Mouse (Mus musculus) splenic B cell, adult 2 months (primary cell): Measurements from ENCODE around the gene Fam19a5.

ENCODE experiments used
- DNase-seq: peaks from one replicate; pipeline ENCODE4 v3.0.0-alpha.2; 2011; ENCODE audit warnings: low read depth, low spot score
- H3K27me3 ChIP-seq: 2 replicates; pipeline ENCODE4 v1.6.1; 2012; ENCODE audit warnings: mild to moderate bottlenecking, low read length, moderate library complexity, mixed read lengths; ENCODE audit not compliant: control insufficient read depth, poor library complexity, insufficient read depth, severe bottlenecking
- H3K36me3 ChIP-seq: 2 replicates; pipeline ENCODE4 v1.6.1; 2012; ENCODE audit warnings: mild to moderate bottlenecking, low read length, moderate library complexity, mixed read lengths; ENCODE audit not compliant: control insufficient read depth, poor library complexity, insufficient read depth, severe bottlenecking

Fam19a5 gene

GRCm38 (mm10) chr15:87623966-87624609 lies 80.0 kb downstream of the Fam19a5 start:
- Histone ChIP-seq H3K36me3 (no peaks in the 10 kb centered on the region), H3K27me3 (no peaks in the 10 kb centered on the region; the same call in 1 of the 2 replicates)
- DNase-seq, result no peak

DNA sequence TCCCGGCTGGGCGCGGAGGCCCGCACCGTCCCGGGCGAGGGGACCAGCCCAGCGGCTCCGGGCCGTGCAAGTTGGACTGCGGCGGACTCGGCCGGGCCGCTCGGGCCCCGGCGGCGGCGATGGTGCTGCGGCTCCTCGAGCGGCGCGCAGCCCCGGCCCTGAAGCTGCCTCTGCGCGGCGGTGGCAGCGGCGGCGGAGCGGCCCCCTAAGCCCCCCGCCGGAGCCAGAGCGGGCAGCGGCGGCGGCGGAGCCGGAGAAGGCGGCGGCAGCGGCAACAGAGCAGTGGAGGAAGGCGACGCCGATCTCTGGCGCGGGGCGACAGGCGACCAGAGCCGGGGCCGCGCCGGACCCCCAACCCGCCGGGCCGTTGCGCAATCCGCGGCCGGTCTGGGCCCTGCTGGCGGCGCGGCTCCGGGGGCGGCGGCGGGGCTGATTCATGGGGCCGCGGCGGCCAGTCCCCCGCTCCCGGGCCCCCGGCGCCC lies 80.6 kb downstream of the Fam19a5 start:
- no peak for DNase-seq
- Histone ChIP-seq H3K27me3 (no peaks in the 10 kb centered on the region; the same call in 1 of the 2 replicates), H3K36me3 (no peaks in the 10 kb centered on the region)

GRCm38 (mm10) chr15:87625236-87626023 lies 81.3 kb downstream of the Fam19a5 start:
- H3K36me3 ChIP-seq, result no peaks in the 10 kb centered on the region
- no peaks in the 10 kb centered on the region; the same call in 1 of the 2 replicates for H3K27me3 ChIP-seq
- DNase-seq, result no peak

DNA sequence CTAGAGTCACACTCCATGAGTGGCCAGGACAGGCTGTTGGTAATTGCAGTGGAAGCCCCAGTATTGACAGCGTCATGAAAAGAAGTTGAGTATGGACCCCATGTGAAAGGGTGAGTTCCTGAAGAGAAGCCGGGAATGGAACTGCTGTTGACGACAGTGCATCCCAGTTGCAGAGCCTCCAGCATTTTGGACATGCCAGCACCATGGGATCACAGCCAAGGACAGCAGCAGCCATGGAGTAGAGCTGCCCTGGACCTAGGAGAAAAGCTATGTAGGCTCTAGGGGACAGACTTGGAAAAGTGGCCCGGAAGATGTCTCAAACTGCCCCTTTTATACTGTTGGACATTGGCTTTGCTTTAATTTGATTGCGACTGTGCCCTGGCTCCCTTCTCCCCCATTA lies 91.2 kb downstream of the Fam19a5 start:
- Histone ChIP-seq H3K36me3 (no peaks in the 10 kb centered on the region), H3K27me3 (no peaks in the 10 kb centered on the region)
- DNase-seq, result no peak

- Histone ChIP-seq H3K27me3 (no peaks in the 10 kb centered on the region), H3K36me3 (no peaks in the 10 kb centered on the region)
- no peak for DNase-seq
These were observed 92.3 kb downstream of the Fam19a5 start for GRCm38 (mm10) chr15:87636407-87636806.

- no peaks in the 10 kb centered on the region for H3K27me3 ChIP-seq
- no peak for DNase-seq
- H3K36me3 ChIP-seq, result no peaks in the 10 kb centered on the region
These were observed 93.1 kb downstream of the Fam19a5 start for GRCm38 (mm10) chr15:87637234-87637633.

GRCm38 (mm10) chr15:87638270-87638669 lies 94.2 kb downstream of the Fam19a5 start:
- DNase-seq, result no peak
- Histone ChIP-seq H3K36me3 (no peaks in the 10 kb centered on the region), H3K27me3 (no peaks in the 10 kb centered on the region)

DNA sequence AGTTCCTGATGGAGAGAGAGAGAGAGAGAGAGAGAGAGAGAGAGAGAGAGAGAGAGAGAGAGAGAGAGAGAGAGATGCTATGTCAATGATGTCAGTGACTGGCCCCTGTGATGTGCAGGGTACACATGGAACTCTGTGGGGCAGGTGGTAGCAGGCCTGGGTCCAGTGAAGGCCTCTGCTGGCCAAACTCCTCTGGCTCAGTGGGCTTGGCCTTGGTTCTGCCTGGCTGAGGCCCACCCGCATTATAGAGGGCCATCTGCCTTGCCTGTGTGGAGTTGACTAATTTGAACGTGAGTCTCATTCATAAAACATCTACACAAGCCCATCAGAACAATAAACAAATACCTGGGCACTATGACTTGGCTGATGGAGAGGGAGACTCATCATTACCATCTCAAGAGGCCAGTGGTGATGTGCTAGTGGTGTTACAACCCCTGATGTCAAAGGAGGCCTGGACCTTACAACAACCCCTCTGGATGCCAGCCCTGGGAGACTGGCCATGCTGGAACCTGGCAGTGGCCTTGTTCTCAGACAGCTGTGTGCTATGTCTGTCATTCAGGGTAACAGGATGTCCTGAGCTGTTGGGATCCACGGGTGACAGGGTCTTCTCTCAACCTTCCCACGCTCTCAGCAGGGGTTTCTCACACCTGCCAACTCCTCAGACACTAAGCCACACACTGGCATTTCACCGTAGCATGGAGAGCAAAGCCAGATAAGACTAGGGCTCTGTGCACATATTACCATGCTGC lies 102.4 kb downstream of the Fam19a5 start:
- no peaks in the 10 kb centered on the region for H3K27me3 ChIP-seq
- DNase-seq, result no peak
- no peaks in the 10 kb centered on the region for H3K36me3 ChIP-seq

DNA sequence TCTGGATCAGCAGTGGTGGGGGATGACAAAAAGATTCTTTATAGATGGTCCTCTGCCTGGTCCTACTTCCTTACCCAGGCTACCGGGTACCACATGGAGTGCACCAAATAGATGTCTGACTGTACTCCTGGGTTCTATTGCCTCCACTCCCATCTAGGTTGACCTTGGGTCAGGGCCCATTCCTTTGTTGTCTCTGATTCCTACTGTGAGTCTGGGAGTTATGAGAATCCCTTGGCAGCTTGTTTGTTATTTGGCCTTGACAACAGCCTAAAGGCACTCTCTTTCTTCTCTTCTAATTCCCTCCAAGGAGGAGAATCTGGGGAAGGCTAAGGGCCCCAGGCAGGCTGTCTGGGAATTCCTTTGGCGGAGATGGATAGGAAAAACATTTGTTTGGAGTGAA lies 105.6 kb downstream of the Fam19a5 start:
- Histone ChIP-seq H3K36me3 (no peaks in the 10 kb centered on the region), H3K27me3 (no peaks in the 10 kb centered on the region)
- no peak for DNase-seq

DNA sequence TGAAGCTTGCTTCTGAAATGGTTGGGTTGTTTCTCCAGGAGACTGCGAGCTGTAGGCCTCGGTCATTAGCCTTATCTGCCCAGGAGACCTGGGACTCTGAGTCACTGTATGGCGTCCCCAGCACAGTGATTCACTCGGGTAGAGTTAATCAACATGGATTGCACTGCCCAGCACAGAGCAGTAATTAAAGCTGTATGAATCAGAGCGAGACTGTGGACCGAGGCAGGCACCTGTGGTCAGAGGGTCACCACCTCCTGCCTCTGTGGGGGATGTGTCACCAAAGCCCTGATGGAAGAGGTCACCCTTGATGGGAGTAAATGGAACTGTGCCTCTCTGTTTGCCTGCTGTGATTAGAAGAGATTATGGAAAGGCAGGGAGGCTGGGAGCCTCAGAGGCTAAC lies 110.5 kb downstream of the Fam19a5 start:
- Histone ChIP-seq H3K27me3 (no peaks in the 10 kb centered on the region), H3K36me3 (no peaks in the 10 kb centered on the region)
- no peak for DNase-seq

GRCm38 (mm10) chr15:87656496-87657155 lies 112.5 kb downstream of the Fam19a5 start:
- no peaks in the 10 kb centered on the region for H3K27me3 ChIP-seq
- DNase-seq, result no peak
- no peaks in the 10 kb centered on the region for H3K36me3 ChIP-seq

DNA sequence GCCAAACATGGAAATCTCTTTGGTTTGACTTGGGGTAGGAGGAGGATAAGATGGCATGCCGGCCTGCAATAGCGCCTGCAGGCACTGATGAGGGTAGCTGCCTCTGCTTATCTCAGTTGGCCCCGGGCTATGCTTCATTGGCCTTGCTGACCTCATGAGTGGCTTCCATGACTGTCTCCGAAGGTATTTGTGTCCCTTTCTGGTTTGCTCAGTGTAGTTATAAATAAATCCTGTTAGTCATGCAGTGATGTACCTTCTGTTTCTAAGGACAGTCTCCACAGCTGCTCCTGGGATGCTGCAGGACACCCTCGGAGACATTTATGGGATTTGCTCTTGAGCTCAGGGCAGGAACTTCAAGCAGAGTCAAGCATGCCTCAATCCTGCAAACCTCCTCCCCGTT lies 115.6 kb downstream of the Fam19a5 start:
- DNase-seq, result no peak
- H3K36me3 ChIP-seq, result no peaks in the 10 kb centered on the region
- no peaks in the 10 kb centered on the region for H3K27me3 ChIP-seq

DNA sequence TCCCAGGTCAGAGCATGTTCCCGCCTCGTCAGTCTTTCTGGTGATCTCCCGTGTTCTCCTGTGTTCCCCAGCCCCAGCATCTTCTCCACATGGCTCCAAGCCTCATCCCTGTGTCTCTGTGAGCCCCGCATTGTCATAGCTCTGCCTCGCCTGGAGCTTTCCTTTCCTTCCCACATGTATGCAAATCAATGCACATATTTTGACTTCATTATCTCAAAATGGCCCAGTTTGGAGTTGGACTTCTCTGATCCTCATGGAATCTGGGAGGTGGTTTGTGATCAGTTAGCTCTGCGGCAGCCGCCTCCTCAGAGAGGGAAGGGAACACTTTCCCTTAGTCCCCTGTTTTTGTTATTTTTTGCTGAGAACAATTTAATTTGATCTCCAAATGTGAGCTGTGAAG lies 117.9 kb downstream of the Fam19a5 start:
- no peaks in the 10 kb centered on the region for H3K36me3 ChIP-seq
- DNase-seq, result no peak

GRCm38 (mm10) chr15:87666041-87666750 lies 122.1 kb downstream of the Fam19a5 start:
- no peaks in the 10 kb centered on the region for H3K36me3 ChIP-seq
- DNase-seq, result no peak
- no peaks in the 10 kb centered on the region for H3K27me3 ChIP-seq

More for the DNA sequence above, 117.9 kb downstream of the Fam19a5 start:
- H3K27me3 ChIP-seq, result no peaks in the 10 kb centered on the region
